Mouse (Mus musculus) kidney, adult 2 months (tissue): ENCODE measurements at regions not wholly inside any gene's neighbourhood (a gene's known extent, or its start where the extent isn't known, plus 50 kb on each side); places are given as distances from the start of the nearest gene placed in this dataset.

Experiments used
- CTCF ChIP-seq: fragments of 200-500 bp; conservative IDR thresholded peaks from 2 replicates; pipeline ENCODE4 v1.5.1; 2011; ENCODE audit warnings: low read depth, mild to moderate bottlenecking, control low read depth, low read length, moderate library complexity, mixed read lengths; ENCODE audit not compliant: insufficient read depth, insufficient read length
- POLR2A ChIP-seq: fragments of 200-500 bp; IDR thresholded peaks from one replicate; pipeline ENCODE4 v1.6.1; 2011; ENCODE audit warnings: low read depth, low read length, control low read depth

GRCm38 (mm10) chr1:128671495-128671894 is 79.4 kb upstream of the Cxcr4 start:
- TF ChIP-seq POLR2A (no peak), CTCF (no peak)
